Mouse (Mus musculus) naive thymus-derived CD4-positive, alpha-beta T cell, adult 2 months (primary cell): Measurements from ENCODE around the gene Glrx3.

ENCODE experiments used
- DNase-seq: peaks from one replicate; pipeline ENCODE4 v3.0.0-alpha.2; 2011; ENCODE audit warnings: low read depth

Glrx3 gene

GRCm38 (mm10) chr7:137472149-137472548, 34.7 kb downstream of the Glrx3 start:
- no peak for DNase-seq

DNA sequence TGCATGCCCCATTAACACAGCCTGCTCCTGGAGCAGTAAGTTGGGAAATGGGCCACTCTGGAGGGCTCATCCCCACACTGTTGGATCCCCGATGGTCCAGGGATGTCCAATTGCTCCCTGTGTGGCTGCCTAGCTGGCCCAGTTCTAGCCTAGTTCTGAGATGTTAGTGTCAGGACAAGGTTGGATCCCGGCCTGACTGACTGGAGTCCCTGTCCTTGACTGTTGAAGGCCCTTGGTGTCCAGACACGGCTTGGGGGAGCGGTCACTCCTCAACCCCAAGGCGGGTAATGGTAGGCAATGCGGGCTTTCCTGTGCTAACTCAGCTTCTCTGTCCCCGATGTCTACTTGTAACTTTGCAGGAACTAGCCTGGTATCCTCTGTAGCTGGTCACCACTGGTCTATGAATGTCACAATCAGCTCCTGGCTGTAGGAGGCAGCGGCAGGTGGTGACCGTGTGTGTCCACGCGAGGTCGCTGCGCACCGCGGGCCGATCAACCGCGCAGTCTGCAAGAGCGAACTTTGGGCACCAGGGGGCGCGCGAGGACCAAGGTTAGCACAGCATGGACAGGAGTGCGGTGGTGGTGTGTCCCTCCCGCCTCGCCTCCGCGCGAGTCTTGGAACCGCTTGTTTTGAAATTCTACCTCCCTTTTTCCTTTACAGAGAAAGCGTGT, 40.7 kb downstream of the Glrx3 start:
- DNase-seq = peak; percentile 94

- DNase-seq = no peak
These were observed 41.2 kb downstream of the Glrx3 start for GRCm38 (mm10) chr7:137478621-137478982.

- DNase-seq = no peak
These were observed 43.4 kb downstream of the Glrx3 start for GRCm38 (mm10) chr7:137480839-137481238.

DNA sequence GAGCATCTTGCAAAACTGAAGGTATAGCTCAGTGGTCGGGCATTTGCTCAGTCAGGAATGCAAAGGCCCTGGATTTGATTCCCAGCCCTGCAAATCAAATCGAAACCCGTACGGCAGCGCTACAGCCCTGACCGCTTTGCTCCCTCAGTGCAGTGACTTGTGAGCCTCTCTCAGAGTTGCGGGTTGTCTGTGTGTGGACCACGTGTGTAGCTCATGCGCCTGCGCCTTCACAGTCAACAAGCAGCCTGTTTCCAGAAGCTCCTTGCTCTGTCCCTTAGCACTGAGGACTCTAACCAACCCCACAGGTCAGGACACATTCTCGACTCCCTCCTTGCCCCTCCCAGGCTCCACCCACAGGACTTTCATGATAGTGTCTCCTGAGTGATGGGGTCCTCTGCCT, 46.6 kb downstream of the Glrx3 start:
- no peak for DNase-seq

DNA sequence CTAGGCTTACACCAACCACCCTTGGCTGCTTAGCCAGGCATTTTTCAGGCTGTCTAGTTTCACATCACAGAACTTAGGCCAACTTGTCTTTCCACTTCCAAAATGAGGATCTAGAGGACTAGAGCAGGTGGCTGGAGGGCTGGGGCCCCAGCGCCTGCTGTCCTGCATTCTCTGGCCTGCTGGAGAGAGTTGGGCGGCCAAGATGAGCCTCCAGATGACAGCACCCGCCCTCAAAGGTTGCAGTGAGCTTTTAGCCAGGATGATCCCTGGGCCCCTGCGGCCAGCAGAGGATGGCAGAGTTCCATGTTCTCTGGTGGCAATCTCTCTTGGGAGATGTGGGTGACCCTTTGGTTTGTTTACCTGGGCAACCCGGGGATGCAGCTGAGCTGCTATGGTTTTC, 51.0 kb downstream of the Glrx3 start:
- DNase-seq = no peak

- no peak for DNase-seq
These were observed 53.3 kb downstream of the Glrx3 start for GRCm38 (mm10) chr7:137490711-137491110.

GRCm38 (mm10) chr7:137492307-137492973, 55.0 kb downstream of the Glrx3 start:
- no peak for DNase-seq

DNA sequence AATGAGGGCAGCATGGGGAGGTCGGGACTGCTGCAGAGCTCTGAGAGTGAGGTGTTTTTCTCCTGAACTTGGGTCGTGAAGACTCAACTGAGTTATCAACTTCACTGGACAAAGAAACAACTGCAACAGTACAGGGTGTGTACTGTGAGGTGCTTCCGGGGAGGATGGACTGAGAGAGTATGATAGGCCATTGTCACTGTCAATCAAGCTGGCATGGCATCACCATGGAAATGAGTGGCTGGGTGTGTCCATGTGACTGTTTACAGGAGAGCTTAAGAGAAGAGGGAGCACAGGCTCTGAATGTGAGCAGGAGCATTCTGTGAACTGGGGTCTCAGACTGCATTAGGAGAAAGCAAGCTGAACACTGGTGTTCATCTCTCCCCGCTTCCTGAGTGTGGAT, 61.3 kb downstream of the Glrx3 start:
- no peak for DNase-seq

GRCm38 (mm10) chr7:137517588-137517987, 80.2 kb downstream of the Glrx3 start:
- DNase-seq = no peak

GRCm38 (mm10) chr7:137518028-137518576, 80.7 kb downstream of the Glrx3 start:
- DNase-seq = no peak
